Mouse (Mus musculus) hindbrain, embryonic 16.5 days (tissue): Measurements from ENCODE around the gene Ddx10. TPM values are rescaled to one million over a fixed set of nuclear protein-coding genes. Genes with fewer than 3 reads are reported as not detected.
A peak's percentile ranks its signal among the peaks of the same experiment; 100 is the strongest.

Experiments used
- ATAC-seq: fragments of 200-750 bp; cut with Nextera tagmentation; 2 replicates; pipeline ENCODE4 v1.8.0; 2017; ENCODE audit warnings: moderate TSS enrichment, moderate library complexity
- H3K27ac ChIP-seq: fragments of 300-500 bp; sonication (generic); 2 replicates; pipeline ENCODE4 v1.5.1; 2014; ENCODE audit warnings: low read depth, mild to moderate bottlenecking, control low read depth, low read length, moderate library complexity
- H3K27me3 ChIP-seq: fragments of 300-500 bp; sonication (generic); replicated peaks from 2 replicates; pipeline ENCODE4 v1.6.1; 2014; ENCODE audit warnings: low read length; ENCODE audit not compliant: control insufficient read depth, insufficient read depth
- H3K36me3 ChIP-seq: fragments of 300-500 bp; sonication (generic); 2 replicates; pipeline ENCODE4 v1.6.1; 2014; ENCODE audit warnings: mild to moderate bottlenecking, low read length, moderate library complexity, mixed read lengths; ENCODE audit not compliant: control insufficient read depth, insufficient read depth
- H3K4me1 ChIP-seq: fragments of 300-500 bp; sonication (generic); 2 replicates; pipeline ENCODE4 v1.6.1; 2014; ENCODE audit warnings: low read depth, low read length; ENCODE audit not compliant: control insufficient read depth, insufficient read depth
- H3K4me2 ChIP-seq: fragments of 300-500 bp; sonication (generic); 2 replicates; pipeline ENCODE4 v1.6.1; 2014; ENCODE audit warnings: mild to moderate bottlenecking, low read length, control low read depth, moderate library complexity
- H3K4me3 ChIP-seq: fragments of 300-500 bp; sonication (generic); 2 replicates; pipeline ENCODE4 v1.5.1; 2014; ENCODE audit warnings: mild to moderate bottlenecking, low read length, control low read depth, moderate library complexity
- H3K9ac ChIP-seq: fragments of 300-500 bp; sonication (generic); 2 replicates; pipeline ENCODE4 v1.6.1; 2014; ENCODE audit warnings: low read depth, mild to moderate bottlenecking, control low read depth, low read length, moderate library complexity
- H3K9me3 ChIP-seq: fragments of 300-500 bp; sonication (generic); 2 replicates; pipeline ENCODE4 v1.6.1; 2014; ENCODE audit warnings: mild to moderate bottlenecking, low read length, moderate library complexity; ENCODE audit not compliant: control insufficient read depth
- WGBS: fragments of 180-500 bp; shearing (Covaris S2); extraction: QIAGEN DNeasy Blood & Tissue Kit; methylation state at CpG from one replicate; pipeline ENCODE4 v1.1.7; 2014; 5-methylcytosine and 5-hydroxymethylcytosine counted together
- polyA plus RNA-seq: library from polyadenylated mRNA; unstranded; fragments of >200 nt; fragmentation: Nextera tagmentation; extraction: Ambion mirVana; gene quantifications from 2 replicates; pipeline ENCODE4 v1.2.1, GENCODE M21; 2015

The Ddx10 gene
- polyA plus RNA-seq = 23.1 and 24.0 TPM in 2 replicates

- Histone ChIP-seq H3K4me3 (peak within 1 kb of the TSS; percentile 91), H3K27ac (peak within 1 kb of the TSS; percentile 67), H3K4me2 (peak within 1 kb of the TSS; percentile 97), H3K36me3 (no peaks in the 10 kb centered on the region), H3K4me1 (peaks cover 15% of the 10 kb centered on the region), H3K9ac (peak within 1 kb of the TSS; percentile 86), H3K27me3 (no peaks in the 10 kb centered on the region), H3K9me3 (no peaks in the 10 kb centered on the region)
- WGBS = under 1% methylated on average over 35 of the region's 35 CpGs
- ATAC-seq = peak; percentile 100
These were observed at the start of gene Ddx10 for GRCm38 (mm10) chr9:53247953-53248397. Ddx10 (minus strand) TSS chr9:53248053.

- no peak overlapping the region for H3K27ac ChIP-seq
- no peaks in the 10 kb centered on the region for H3K4me1 ChIP-seq
- H3K4me3 ChIP-seq = no peak overlapping the region
- no peaks in the 10 kb centered on the region for H3K9me3 ChIP-seq
- H3K9ac ChIP-seq = no peak overlapping the region
- no peaks in the 10 kb centered on the region for H3K36me3 ChIP-seq
- no peak overlapping the region for H3K4me2 ChIP-seq
- no peaks in the 10 kb centered on the region for H3K27me3 ChIP-seq
- no peak for ATAC-seq
These were observed 45.0 kb upstream of the Ddx10 start for GRCm38 (mm10) chr9:53292833-53293232.

DNA sequence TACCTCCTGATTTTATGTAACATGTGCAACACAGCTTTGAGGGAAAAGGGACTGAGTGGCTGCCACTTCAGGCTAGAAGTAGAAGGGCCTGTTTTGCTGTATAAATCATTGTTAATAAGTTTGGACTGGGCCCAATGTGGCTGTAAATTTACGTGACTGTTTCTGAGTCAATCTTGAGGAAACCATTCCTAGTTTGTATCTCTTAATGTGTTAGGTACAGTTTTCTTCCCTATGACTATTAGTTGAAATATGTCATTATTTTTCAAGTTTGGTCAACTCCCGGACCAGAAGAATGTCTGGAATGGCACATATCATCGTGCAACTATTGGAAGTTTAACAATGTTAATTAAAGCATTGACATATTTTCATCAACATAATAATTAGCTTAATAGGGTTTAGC, 42.2 kb upstream of the Ddx10 start:
- Histone ChIP-seq H3K27me3 (no peaks in the 10 kb centered on the region), H3K9me3 (no peaks in the 10 kb centered on the region), H3K27ac (no peak overlapping the region), H3K9ac (no peak overlapping the region), H3K4me2 (no peak overlapping the region), H3K4me1 (no peaks in the 10 kb centered on the region), H3K36me3 (no peaks in the 10 kb centered on the region), H3K4me3 (no peak overlapping the region)
- 92% methylated on average over 3 of the region's 3 CpGs for WGBS
- ATAC-seq = no peak

DNA sequence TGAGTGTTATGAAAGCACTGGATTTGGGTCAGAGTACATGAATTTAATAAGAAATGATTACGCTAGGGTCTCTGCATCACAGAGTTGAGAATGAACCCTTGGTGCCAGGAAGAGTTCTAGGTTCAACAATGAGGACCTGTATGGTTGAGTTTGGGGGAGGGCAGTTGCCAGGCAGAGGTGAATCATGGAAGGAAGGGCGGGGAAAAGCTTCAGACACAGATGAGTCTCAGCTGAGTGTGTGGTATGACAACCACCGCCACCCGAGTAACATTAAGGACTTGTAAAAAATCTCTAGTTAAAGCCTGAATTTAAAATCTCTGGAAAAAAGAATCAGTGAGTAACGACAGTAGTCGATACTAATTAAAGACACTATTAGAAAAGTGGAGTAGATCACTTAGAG, 38.9 kb upstream of the Ddx10 start:
- 84% methylated on average over 6 of the region's 6 CpGs for WGBS
- no peaks in the 10 kb centered on the region for H3K4me1 ChIP-seq

DNA sequence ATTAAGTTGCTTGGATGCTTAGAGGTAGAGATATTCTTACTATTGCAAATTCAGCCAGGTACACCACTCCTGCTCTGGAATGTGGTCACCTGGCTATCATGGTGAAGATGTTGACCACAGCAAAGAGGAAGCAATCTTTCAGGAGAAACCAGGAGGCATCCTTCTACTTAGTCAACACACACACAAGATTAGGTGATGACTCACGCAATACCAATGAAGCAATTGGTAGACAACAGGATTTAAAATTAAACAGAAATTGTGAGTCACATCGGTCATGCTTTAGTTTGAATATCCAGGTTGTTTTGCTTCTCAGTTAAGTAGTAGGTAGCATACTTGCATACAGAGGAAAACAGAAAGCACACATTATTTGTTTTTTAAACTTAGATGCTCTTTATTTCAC, 31.1 kb upstream of the Ddx10 start:
- Histone ChIP-seq H3K27ac (no peak overlapping the region), H3K36me3 (no peaks in the 10 kb centered on the region), H3K9me3 (no peaks in the 10 kb centered on the region), H3K9ac (no peak overlapping the region), H3K4me3 (no peak overlapping the region), H3K4me2 (no peak overlapping the region), H3K27me3 (no peaks in the 10 kb centered on the region), H3K4me1 (no peaks in the 10 kb centered on the region)
- 96% methylated on average over 2 of the region's 2 CpGs for WGBS
- ATAC-seq = no peak

More for the DNA sequence above, 38.9 kb upstream of the Ddx10 start:
- no peak for ATAC-seq
- Histone ChIP-seq H3K27me3 (no peaks in the 10 kb centered on the region), H3K9ac (no peak overlapping the region), H3K9me3 (no peaks in the 10 kb centered on the region), H3K27ac (no peak overlapping the region), H3K36me3 (no peaks in the 10 kb centered on the region), H3K4me2 (no peak overlapping the region), H3K4me3 (no peak overlapping the region)

DNA sequence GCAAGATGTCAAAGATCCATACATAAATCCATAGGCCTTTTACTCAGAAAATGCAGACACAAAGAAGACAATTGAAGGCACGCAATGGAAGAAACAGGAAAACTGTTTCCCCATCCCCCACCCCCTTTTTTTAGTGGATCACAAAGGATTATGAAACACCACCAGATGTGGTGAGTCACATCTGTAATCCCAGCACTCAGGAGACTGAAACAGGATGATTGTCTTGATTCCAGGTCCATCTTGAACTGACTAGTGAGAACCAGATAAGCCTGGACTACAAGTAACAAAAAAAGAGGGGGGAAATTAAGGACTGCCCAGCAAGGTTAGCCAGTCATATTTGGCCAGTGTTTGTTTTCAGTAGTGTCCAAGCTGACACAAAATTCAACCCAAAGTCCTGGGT, 28.5 kb upstream of the Ddx10 start:
- Histone ChIP-seq H3K4me1 (no peaks in the 10 kb centered on the region), H3K4me2 (no peak overlapping the region), H3K9ac (no peak overlapping the region), H3K36me3 (no peaks in the 10 kb centered on the region), H3K9me3 (no peaks in the 10 kb centered on the region), H3K27me3 (no peaks in the 10 kb centered on the region), H3K27ac (no peak overlapping the region), H3K4me3 (no peak overlapping the region)
- 87% methylated on average over 1 of the region's 1 CpGs for WGBS
- no peak for ATAC-seq

GRCm38 (mm10) chr9:53272714-53273113, 24.9 kb upstream of the Ddx10 start:
- no peak overlapping the region for H3K4me2 ChIP-seq
- ATAC-seq = no peak
- H3K27me3 ChIP-seq = no peaks in the 10 kb centered on the region
- no peak overlapping the region for H3K4me3 ChIP-seq
- no peaks in the 10 kb centered on the region for H3K4me1 ChIP-seq
- no peaks in the 10 kb centered on the region for H3K9me3 ChIP-seq
- 80% methylated on average over 4 of the region's 4 CpGs for WGBS
- H3K27ac ChIP-seq = no peak overlapping the region
- no peaks in the 10 kb centered on the region for H3K36me3 ChIP-seq
- no peak overlapping the region for H3K9ac ChIP-seq

DNA sequence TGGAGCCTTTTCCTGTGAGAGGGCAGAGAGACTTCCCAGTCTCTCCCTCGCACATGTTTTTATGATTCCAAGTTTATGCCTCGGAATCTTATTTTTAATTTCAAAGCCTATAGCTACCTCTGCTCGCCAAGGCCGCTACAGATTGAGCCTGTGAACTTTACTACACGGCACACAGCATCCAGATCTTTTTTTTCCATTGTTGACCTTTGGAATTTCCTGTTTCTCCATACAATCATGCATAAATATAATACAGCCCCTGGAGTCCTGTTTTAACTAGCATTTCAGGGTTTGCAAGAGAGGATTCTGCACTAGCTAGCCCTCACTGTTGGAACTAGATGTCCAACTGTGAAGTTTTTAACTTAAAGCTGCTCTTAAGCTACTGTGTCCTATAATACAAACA, 24.4 kb upstream of the Ddx10 start:
- H3K4me1 ChIP-seq = no peaks in the 10 kb centered on the region
- 66% methylated on average over 5 of the region's 5 CpGs for WGBS
- no peaks in the 10 kb centered on the region for H3K9me3 ChIP-seq
- ATAC-seq = no peak
- H3K27me3 ChIP-seq = no peaks in the 10 kb centered on the region
- no peak overlapping the region for H3K27ac ChIP-seq
- no peak overlapping the region for H3K4me2 ChIP-seq
- no peak overlapping the region for H3K9ac ChIP-seq
- no peak overlapping the region for H3K4me3 ChIP-seq
- no peaks in the 10 kb centered on the region for H3K36me3 ChIP-seq

GRCm38 (mm10) chr9:53271281-53272022, 23.6 kb upstream of the Ddx10 start:
- no peak overlapping the region for H3K27ac ChIP-seq
- H3K9me3 ChIP-seq = no peaks in the 10 kb centered on the region
- no peak overlapping the region for H3K4me3 ChIP-seq
- H3K9ac ChIP-seq = no peak overlapping the region
- H3K36me3 ChIP-seq = no peaks in the 10 kb centered on the region
- no peaks in the 10 kb centered on the region for H3K27me3 ChIP-seq
- WGBS = 83% methylated on average over 5 of the region's 5 CpGs
- no peak for ATAC-seq
- H3K4me2 ChIP-seq = no peak overlapping the region
- H3K4me1 ChIP-seq = no peaks in the 10 kb centered on the region

DNA sequence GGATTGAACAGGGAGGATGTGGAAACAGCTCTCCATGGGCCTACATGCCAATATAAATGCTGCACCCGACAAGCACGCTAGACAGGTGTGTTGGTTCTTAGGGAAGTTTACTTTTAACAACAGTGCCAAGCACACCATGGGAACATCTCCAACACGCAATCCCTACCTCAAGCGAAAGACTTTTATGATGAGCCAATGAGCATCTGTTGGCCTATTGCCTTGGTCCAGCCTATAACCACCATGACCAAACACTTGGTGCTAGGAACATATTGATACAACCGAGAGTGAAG, 21.6 kb upstream of the Ddx10 start:
- WGBS = 92% methylated on average over 5 of the region's 5 CpGs
- no peaks in the 10 kb centered on the region for H3K36me3 ChIP-seq
- no peak overlapping the region for H3K27ac ChIP-seq
- no peaks in the 10 kb centered on the region for H3K27me3 ChIP-seq
- H3K4me3 ChIP-seq = no peak overlapping the region
- no peak overlapping the region for H3K4me2 ChIP-seq
- H3K4me1 ChIP-seq = no peaks in the 10 kb centered on the region
- ATAC-seq = no peak
- no peaks in the 10 kb centered on the region for H3K9me3 ChIP-seq
- no peak overlapping the region for H3K9ac ChIP-seq
